Mouse (Mus musculus): ENCODE results near the gene Tmod1.

The Tmod1 gene

DNA sequence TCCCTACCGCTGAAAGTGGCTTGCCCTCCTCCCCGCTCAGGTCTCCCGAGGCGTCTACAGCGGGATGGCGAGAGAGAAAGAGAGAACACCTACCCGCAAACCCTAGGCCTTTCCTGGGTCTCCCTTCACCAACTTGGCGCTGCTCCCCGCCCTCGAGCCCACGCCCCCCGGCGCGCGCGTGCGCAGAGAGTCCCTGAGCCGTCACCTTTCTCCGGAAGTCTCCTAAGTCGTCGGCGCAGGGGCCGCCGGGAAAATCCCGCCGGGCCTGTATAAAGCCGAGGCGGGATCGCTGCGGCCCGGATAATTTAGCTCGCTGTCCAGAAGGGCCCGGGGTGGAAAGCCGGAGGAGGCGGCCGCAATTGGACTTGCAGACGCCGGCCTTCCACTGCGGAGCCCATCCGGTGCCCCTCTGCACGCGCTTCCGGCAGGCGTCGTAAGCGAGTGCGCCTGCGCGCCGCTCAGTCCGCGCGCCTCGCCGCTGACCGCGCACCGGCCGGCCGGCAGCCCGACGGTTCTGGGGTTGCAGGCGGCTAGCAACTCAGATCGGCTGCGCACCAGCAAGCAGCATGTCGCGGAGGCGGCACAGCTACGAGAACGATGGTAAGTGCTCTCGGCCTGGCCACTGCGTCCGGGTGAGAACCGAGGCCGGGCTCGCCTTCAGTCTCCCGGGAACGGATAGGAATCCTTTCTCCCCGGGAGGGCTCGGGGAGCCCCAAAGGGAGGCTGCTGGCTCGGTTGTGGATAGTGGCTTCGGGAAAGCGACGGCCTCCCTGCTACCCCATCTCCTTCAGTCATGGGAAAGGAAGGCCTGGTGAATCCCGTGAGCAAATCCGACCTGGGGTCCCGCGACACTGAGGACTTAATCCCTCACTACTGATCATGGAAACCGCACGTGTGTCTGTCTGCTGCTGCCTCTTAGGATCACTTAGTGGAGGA lies 99.8 kb downstream of the Tmod1 start, which contains the start of the genes Ncbp1 and Tstd2:
Ncbp1 (plus strand) TSS at position 327 of the 936 bp plus-strand sequence.
Tstd2 (minus strand) TSS at position 408 of the 936 bp plus-strand sequence.
- DNase-seq, result peak; percentile 94

DNA sequence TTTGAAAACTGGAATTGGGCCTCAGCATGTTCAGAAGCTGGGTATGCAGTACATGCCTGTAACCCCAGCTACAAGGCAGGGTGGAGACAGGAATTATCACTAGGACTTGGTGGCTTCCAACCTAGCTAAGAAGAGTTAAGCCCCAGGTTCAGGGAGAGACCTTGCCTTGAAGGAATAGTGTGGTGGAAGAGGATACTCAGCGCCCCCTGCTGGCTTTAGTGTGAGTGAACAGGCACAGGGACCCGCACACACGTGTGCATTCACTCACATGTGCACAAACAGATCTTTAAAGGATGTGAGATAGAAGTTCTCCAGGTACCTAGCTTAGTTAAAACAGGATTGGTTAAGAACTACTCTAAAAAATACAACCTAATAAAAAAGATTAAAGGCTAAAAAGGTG lies 105.6 kb downstream of the Tmod1 start:
- DNase-seq, result no peak

DNA sequence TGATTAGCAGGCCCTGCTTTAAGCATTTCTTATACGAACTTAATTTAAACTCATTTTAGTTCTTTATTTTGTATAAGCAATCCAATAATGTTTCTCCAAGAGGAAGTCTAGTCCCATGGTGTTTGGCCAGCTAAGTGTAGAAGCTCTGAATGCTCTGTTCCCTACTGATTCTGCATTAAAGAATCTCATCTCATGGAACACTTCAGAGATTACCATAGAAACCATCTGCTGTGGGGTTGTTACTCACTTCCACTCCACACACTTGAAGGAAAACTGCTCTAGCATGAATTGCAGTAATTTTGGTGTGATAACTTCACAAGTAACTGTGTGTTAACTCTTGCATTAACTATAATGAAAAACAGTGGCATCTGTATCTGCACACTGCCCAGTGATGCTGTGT lies 108.1 kb downstream of the Tmod1 start:
- no peak for DNase-seq

DNA sequence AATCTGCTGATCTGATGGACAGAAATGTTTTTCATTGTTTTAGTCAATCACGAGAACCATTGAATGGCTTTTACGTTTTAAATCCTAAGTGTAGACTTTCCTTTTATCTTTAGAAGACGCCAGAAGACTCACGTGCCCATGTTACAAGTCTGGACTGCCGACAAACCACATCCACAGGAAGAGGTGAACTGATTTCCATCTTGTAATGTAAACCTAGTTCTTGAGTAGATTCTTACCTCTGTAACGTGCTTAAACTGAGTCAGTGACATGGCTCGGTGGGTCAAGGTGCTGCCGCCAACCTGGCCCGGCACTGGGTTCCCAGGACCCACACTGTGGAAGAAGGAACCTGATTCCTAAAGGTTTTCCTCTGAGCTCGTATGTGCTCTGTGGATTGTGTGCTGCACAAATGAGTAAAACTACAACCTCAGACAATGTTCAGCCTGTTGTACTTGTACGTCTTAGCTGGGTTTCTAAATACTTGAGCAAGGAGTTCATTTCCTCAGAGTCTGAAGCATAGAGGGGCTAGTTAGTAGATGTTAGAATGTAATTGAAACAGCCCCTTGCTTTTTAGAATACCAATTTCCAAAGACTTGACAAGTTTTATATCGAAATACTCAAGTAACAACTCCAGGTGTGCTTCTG lies 113.3 kb downstream of the Tmod1 start:
- no peak for DNase-seq

DNA sequence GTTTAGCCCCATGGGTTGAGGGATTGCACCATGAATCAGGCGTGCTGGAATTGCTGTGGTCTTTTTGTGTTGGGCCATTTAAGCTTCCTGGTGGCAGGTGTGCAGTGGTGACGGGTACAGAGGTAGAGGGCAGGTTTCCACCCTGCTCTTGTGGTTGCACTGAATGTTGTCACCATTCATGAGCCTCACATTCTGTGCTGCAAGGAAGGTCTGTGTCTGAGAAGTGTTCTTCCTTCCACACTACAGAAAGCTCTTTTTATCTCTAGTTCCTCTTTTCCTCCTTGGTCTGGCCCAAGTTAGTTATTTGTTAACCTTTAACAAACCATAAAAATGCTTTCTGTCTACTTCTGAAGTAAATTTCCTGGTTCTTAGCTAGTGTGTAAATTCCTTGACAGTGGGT lies 125.3 kb downstream of the Tmod1 start:
- DNase-seq, result no peak
